Mouse (Mus musculus): Measurements from ENCODE around the gene Mapt.

GRCm38 (mm10) chr11:104271876-104272275, 40.7 kb downstream of the Mapt start:
- TF ChIP-seq CTCF (IDR thresholded peaks at IDR 0.05; ENCODE audit: extremely low read depth, insufficient read length, insufficient replicate concordance, low read depth, low read length): no peak
- no peak for TF ChIP-seq POLR2A (IDR thresholded peaks at IDR 0.05; ENCODE audit: low read depth, low read length)
